12 mouse cellular contexts compared by ENCODE assay signal in genomic region chr9:63667373-63667724, GRCm38 (mm10).
DNase-seq lines count a peak whose midpoint lies in the region; ATAC-seq and TF ChIP-seq lines count a peak whose summit lies in the region.
"Had no signal": no experiment of that assay in that cellular context is flagged by ENCODE, and none has a peak within 500 bp of the region (broad histone marks: within the 10 kb centered on the region; RNA-seq: fewer than 3 reads in every experiment).

No protein-coding gene starts in this region.

- no peaks in the 10 kb centered on the region for H3K27me3 ChIP-seq in heart, embryonic 12.5 days (replicated peaks)
- no peaks in the 10 kb centered on the region for H3K27me3 ChIP-seq in kidney, postnatal 0 days (ENCODE audit: insufficient read depth, low read length)
- no peaks in the 10 kb centered on the region for H3K27me3 ChIP-seq in embryonic facial prominence, embryonic 14.5 days (replicated peaks; ENCODE audit: control insufficient read depth, insufficient read depth, low read length)
- H3K27me3 ChIP-seq in limb, embryonic 13.5 days, result no peaks in the 10 kb centered on the region
- H3K27me3 ChIP-seq: neural tube, embryonic 12.5 days had no signal

- H3K27ac ChIP-seq in heart, embryonic 12.5 days (ENCODE audit: poor library complexity, severe bottlenecking), result peak overlapping the region; percentile 11; the same call in 1 of the 2 replicates
- peak overlapping the region; percentile 14; the same call in 1 of the 2 replicates for H3K27ac ChIP-seq in kidney, postnatal 0 days
- H3K27ac ChIP-seq in embryonic facial prominence, embryonic 14.5 days (replicated peaks; ENCODE audit: low read depth, low read length), result 0 out of 2 replicates have a peak overlapping the region, but pooled peaks have one; percentile 4
- peak overlapping the region; percentile 78; the same call in 1 of the 2 replicates for H3K27ac ChIP-seq in limb, embryonic 13.5 days
- H3K27ac ChIP-seq: neural tube, embryonic 12.5 days had no signal

- WGBS in heart, embryonic 12.5 days, result 75% methylated on average over 8 of the region's 8 CpGs
- 60% methylated on average over 8 of the region's 8 CpGs for WGBS in kidney, postnatal 0 days
- 75% methylated on average over 8 of the region's 8 CpGs for WGBS in embryonic facial prominence, embryonic 14.5 days
- WGBS in limb, embryonic 13.5 days, result 69% methylated on average over 8 of the region's 8 CpGs

- peaks cover 35% of the 10 kb centered on the region for H3K36me3 ChIP-seq in heart, embryonic 12.5 days
- H3K36me3 ChIP-seq in kidney, postnatal 0 days (ENCODE audit: insufficient read depth, low read length), result peaks cover 6% of the 10 kb centered on the region; the same call in 1 of the 2 replicates
- H3K36me3 ChIP-seq in embryonic facial prominence, embryonic 14.5 days (ENCODE audit: control insufficient read depth, insufficient read depth, low read length), result peaks cover 24% of the 10 kb centered on the region; the same call in 1 of the 2 replicates
- H3K36me3 ChIP-seq in limb, embryonic 13.5 days, result peaks cover 53% of the 10 kb centered on the region

- H3K4me1 ChIP-seq in heart, embryonic 12.5 days (replicated peaks), result peaks cover 78% of the 10 kb centered on the region
- peaks cover 57% of the 10 kb centered on the region for H3K4me1 ChIP-seq in kidney, postnatal 0 days (replicated peaks; ENCODE audit: insufficient read depth, low read length)
- peaks cover 66% of the 10 kb centered on the region for H3K4me1 ChIP-seq in embryonic facial prominence, embryonic 14.5 days (ENCODE audit: control insufficient read depth, insufficient read depth, low read length)
- H3K4me1 ChIP-seq in limb, embryonic 13.5 days, result peaks cover 74% of the 10 kb centered on the region

- peak overlapping the region; percentile 19; the same call in 1 of the 2 replicates for H3K4me2 ChIP-seq in heart, embryonic 12.5 days
- H3K4me2 ChIP-seq in kidney, postnatal 0 days (ENCODE audit: low read length), result no peak overlapping the region
- H3K4me2 ChIP-seq in embryonic facial prominence, embryonic 14.5 days (ENCODE audit: low read depth, low read length), result no peak overlapping the region
- 0 out of 2 replicates have a peak overlapping the region, but pooled peaks have one; percentile 9 for H3K4me2 ChIP-seq in limb, embryonic 13.5 days (replicated peaks)
- H3K4me2 ChIP-seq: neural tube, embryonic 12.5 days had no signal

- H3K9me3 ChIP-seq in heart, embryonic 12.5 days (replicated peaks), result no peaks in the 10 kb centered on the region
- H3K9me3 ChIP-seq in kidney, postnatal 0 days (replicated peaks; ENCODE audit: low read length), result no peaks in the 10 kb centered on the region
- no peaks in the 10 kb centered on the region for H3K9me3 ChIP-seq in embryonic facial prominence, embryonic 14.5 days (ENCODE audit: control insufficient read depth, low read length)
- no peaks in the 10 kb centered on the region for H3K9me3 ChIP-seq in limb, embryonic 13.5 days
- H3K9me3 ChIP-seq: neural tube, embryonic 12.5 days had no signal

- TF ChIP-seq CTCF in kidney, postnatal 0 days (IDR thresholded peaks at IDR 0.05; ENCODE audit: low read depth), result no peak

- H3K9ac ChIP-seq in heart, embryonic 12.5 days, result no peak overlapping the region
- no peak overlapping the region for H3K9ac ChIP-seq in kidney, postnatal 0 days (ENCODE audit: low read depth, low read length)
- H3K9ac ChIP-seq in embryonic facial prominence, embryonic 14.5 days (ENCODE audit: low read depth, low read length), result no peak overlapping the region
- no peak overlapping the region for H3K9ac ChIP-seq in limb, embryonic 13.5 days
- H3K9ac ChIP-seq: liver, postnatal 0 days had no signal

- no peak overlapping the region for H3K4me3 ChIP-seq in heart, embryonic 12.5 days
- H3K4me3 ChIP-seq in kidney, postnatal 0 days (replicated peaks; ENCODE audit: low read depth, low read length), result no peak overlapping the region
- no peak overlapping the region for H3K4me3 ChIP-seq in embryonic facial prominence, embryonic 14.5 days (ENCODE audit: low read depth, low read length)
- no peak overlapping the region for H3K4me3 ChIP-seq in limb, embryonic 13.5 days
- H3K4me3 ChIP-seq: erythroblast, embryonic 14.5 days; neural tube, embryonic 12.5 days had no signal

- no peak for DNase-seq in heart, adult 11 months
- DNase-seq in kidney, postnatal 0 days (ENCODE audit: low spot score), result no peak
- DNase-seq in kidney, postnatal 10 days, result no peak
- DNase-seq in embryonic facial prominence, embryonic 14.5 days (ENCODE audit: low spot score), result no peak
- no peak for DNase-seq in right cerebral cortex, adult 2 months (ENCODE audit: low spot score in 2 of 2)
- no peak for DNase-seq in embryo, embryonic 10.5 days (ENCODE audit: low spot score)
- DNase-seq: cerebellum, postnatal 14 days; liver, postnatal 0 days had no signal

- no peak for ATAC-seq in heart, embryonic 12.5 days (ENCODE audit: insufficient number of reproducible peaks, low FRiP score)
- no peak for ATAC-seq in kidney, postnatal 0 days (replicated peaks; ENCODE audit: low FRiP score, low read depth)
- no peak for ATAC-seq in embryonic facial prominence, embryonic 14.5 days (ENCODE audit: low read depth)
- ATAC-seq in limb, embryonic 13.5 days (ENCODE audit: low FRiP score, low read depth), result no peak
- ATAC-seq: liver, postnatal 0 days had no signal

Comparison
In these comparisons a context has a peak if more than half of its experiments do, and no peak if none do; other contexts are left out.
1. H3K27ac ChIP-seq: peak in every context shown above with its lines; median percentile 78 in limb, embryonic 13.5 days; 14 in kidney, postnatal 0 days; 11 in heart, embryonic 12.5 days; 4 in embryonic facial prominence, embryonic 14.5 days.
2. H3K4me2 ChIP-seq: peak in heart, embryonic 12.5 days (single experiment) and limb, embryonic 13.5 days (single experiment); none in kidney, postnatal 0 days (single experiment) and embryonic facial prominence, embryonic 14.5 days (single experiment).